Mouse (Mus musculus): ENCODE results near the gene Tcf7l2. TPM values are rescaled to one million over a fixed set of nuclear protein-coding genes. Genes with fewer than 3 reads are reported as not detected.

The Tcf7l2 gene
- polyA plus RNA-seq, 1 experiment from 2014 or later, result 225 TPM

DNA sequence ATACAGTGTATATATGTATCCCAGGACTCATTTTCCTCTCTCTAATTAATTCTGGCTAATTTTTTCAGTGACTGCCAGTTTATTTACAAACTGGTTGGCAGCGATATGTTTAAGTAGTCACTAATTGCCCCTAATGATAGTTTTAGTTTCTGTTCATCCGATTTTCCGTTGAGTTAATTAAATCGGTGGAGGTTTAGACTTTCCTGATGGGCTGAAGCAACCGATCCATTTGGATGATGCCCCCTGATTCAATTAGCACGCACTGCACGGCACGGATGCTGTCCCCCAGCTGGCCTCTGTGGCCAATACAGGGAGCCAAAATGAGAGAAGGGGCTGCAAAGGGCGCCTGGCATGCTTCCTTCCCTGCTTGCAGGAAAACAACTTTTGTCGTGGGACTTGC is 172.0 kb downstream of the Tcf7l2 start:
- Histone ChIP-seq H3K4me2 (ENCODE audit: low read depth, severe bottlenecking) (no peak overlapping the region), H3K4me1 (ENCODE audit: control insufficient read depth, insufficient read depth, low read length) (peaks cover 17% of the 10 kb centered on the region), H3K4me3 (ENCODE audit: low read depth, low read length) (no peak overlapping the region), H3K9me3 (ENCODE audit: control insufficient read depth, low read length) (no peaks in the 10 kb centered on the region), H3K9ac (ENCODE audit: low read length) (no peak overlapping the region), H3K27ac (replicated peaks; ENCODE audit: low read depth, low read length) (no peak overlapping the region), H3K27me3 (ENCODE audit: control insufficient read depth, insufficient read depth, low read length) (no peaks in the 10 kb centered on the region), H3K36me3 (ENCODE audit: control insufficient read depth, insufficient read depth, low read length) (peaks cover 19% of the 10 kb centered on the region)
- whole genome bisulfite sequencing, result 76% methylated on average over 10 of the region's 10 CpGs
- ATAC-seq (ENCODE audit: insufficient number of reproducible peaks, low FRiP score, low TSS enrichment, low read depth), result no peak
- no peak for DNase-seq (ENCODE audit: low spot score)

DNA sequence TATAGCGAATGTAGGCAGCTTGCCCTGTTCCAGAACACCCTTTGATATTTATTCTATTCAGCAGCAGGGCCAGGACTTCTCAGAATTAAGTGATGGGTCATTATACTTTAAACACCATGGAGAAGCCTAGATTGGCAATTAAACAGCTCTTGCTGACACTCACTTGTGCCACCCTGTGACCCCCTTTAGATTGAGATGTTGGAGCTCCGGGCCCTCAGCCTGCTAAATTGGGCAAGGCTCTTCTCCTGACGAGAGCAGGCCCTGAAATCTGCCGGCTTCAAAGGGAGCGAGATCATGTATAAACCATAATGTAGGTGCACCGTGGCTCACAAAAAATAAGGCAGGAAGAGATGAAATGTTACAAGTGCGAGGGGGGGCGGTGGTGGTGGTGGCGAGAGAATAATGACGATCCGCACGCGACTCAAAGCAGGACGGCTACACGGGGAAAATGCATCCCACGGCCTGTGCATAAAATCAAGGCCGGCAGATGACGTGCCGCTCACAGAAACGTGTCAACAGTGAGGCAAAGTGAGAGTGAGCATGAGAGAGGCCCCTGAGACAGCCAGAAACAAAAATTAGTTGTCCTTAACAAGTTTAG is 173.1 kb downstream of the Tcf7l2 start:
- no peak for DNase-seq (ENCODE audit: low spot score)
- H3K9ac ChIP-seq (ENCODE audit: low read length), result no peak overlapping the region

DNA sequence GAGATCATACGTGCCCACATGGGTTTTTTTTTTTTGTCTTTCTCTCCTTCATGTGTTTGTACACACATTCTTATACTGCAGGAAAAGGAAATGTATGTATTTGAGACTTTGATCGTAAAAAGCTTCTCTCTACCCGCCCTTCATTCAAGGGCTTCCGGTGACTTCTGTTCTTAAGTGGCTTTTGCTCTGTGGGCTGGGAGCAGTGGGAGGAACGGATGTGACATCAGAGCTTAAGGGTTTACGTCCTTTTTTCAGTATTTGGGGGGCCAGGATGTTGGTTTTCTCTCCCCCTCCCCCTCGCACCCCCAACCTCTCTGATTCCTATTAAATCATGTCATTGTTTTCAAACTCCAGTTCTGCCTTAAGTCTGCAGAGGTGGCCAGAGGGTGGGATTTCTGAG is 173.9 kb downstream of the Tcf7l2 start:
- H3K9ac ChIP-seq (ENCODE audit: low read length), result no peak overlapping the region
- ATAC-seq (ENCODE audit: insufficient number of reproducible peaks, low FRiP score, low TSS enrichment, low read depth) (no peak), DNase-seq (ENCODE audit: low spot score) (no peak)
- WGBS, result 78% methylated on average over 7 of the region's 7 CpGs
- peaks cover 13% of the 10 kb centered on the region for H3K36me3 ChIP-seq (ENCODE audit: control insufficient read depth, insufficient read depth, low read length)
- peaks cover 17% of the 10 kb centered on the region for H3K4me1 ChIP-seq (ENCODE audit: control insufficient read depth, insufficient read depth, low read length)
- H3K4me2 ChIP-seq (ENCODE audit: low read depth, severe bottlenecking), result no peak overlapping the region
- no peaks in the 10 kb centered on the region for H3K9me3 ChIP-seq (ENCODE audit: control insufficient read depth, low read length)
- no peaks in the 10 kb centered on the region for H3K27me3 ChIP-seq (ENCODE audit: control insufficient read depth, insufficient read depth, low read length)
- no peak overlapping the region for H3K4me3 ChIP-seq (ENCODE audit: low read depth, low read length)
- no peak overlapping the region for H3K27ac ChIP-seq (replicated peaks; ENCODE audit: low read depth, low read length)

More for the DNA sequence above, 173.1 kb downstream of the Tcf7l2 start:
- 0 out of 2 replicates have a peak overlapping the region, but pooled peaks have one; percentile 21 for H3K27ac ChIP-seq (replicated peaks; ENCODE audit: low read depth, low read length)
- H3K9me3 ChIP-seq (ENCODE audit: control insufficient read depth, low read length), result no peaks in the 10 kb centered on the region
- H3K4me1 ChIP-seq (ENCODE audit: control insufficient read depth, insufficient read depth, low read length), result peaks cover 17% of the 10 kb centered on the region
- H3K36me3 ChIP-seq (ENCODE audit: control insufficient read depth, insufficient read depth, low read length), result peaks cover 16% of the 10 kb centered on the region
- no peak overlapping the region for H3K4me3 ChIP-seq (ENCODE audit: low read depth, low read length)
- no peak overlapping the region for H3K4me2 ChIP-seq (ENCODE audit: low read depth, severe bottlenecking)
- ATAC-seq (ENCODE audit: insufficient number of reproducible peaks, low FRiP score, low TSS enrichment, low read depth), result no peak
- WGBS, result 69% methylated on average over 20 of the region's 20 CpGs
- H3K27me3 ChIP-seq (ENCODE audit: control insufficient read depth, insufficient read depth, low read length), result no peaks in the 10 kb centered on the region

DNA sequence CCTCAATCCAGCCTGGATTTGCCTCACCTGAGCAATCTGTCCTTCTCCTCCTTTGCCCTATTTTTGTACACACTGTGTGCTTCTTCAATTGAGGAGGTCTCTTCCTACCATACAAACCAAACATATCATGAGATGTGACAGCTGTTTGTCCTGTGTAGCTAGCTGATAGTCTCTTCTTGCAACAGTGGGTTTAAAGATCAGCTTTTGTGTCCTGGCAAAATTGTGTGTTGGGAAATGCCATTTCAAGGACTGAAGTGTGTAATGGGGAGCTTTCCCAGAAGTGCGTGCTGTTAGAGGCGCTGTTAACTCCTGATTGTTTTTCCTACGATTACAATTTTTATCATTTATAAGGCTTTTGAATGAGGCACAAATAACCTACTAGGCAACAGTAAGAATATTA is 174.6 kb downstream of the Tcf7l2 start:
- Histone ChIP-seq H3K4me1 (ENCODE audit: control insufficient read depth, insufficient read depth, low read length) (peaks cover 17% of the 10 kb centered on the region), H3K27ac (replicated peaks; ENCODE audit: low read depth, low read length) (no peak overlapping the region), H3K27me3 (ENCODE audit: control insufficient read depth, insufficient read depth, low read length) (no peaks in the 10 kb centered on the region), H3K9ac (ENCODE audit: low read length) (no peak overlapping the region), H3K4me2 (ENCODE audit: low read depth, severe bottlenecking) (no peak overlapping the region), H3K4me3 (ENCODE audit: low read depth, low read length) (no peak overlapping the region), H3K36me3 (ENCODE audit: control insufficient read depth, insufficient read depth, low read length) (peaks cover 8% of the 10 kb centered on the region), H3K9me3 (ENCODE audit: control insufficient read depth, low read length) (no peaks in the 10 kb centered on the region)
- DNase-seq (ENCODE audit: low spot score) (no peak), ATAC-seq (ENCODE audit: insufficient number of reproducible peaks, low FRiP score, low TSS enrichment, low read depth) (no peak)
- 93% methylated on average over 3 of the region's 3 CpGs for WGBS

DNA sequence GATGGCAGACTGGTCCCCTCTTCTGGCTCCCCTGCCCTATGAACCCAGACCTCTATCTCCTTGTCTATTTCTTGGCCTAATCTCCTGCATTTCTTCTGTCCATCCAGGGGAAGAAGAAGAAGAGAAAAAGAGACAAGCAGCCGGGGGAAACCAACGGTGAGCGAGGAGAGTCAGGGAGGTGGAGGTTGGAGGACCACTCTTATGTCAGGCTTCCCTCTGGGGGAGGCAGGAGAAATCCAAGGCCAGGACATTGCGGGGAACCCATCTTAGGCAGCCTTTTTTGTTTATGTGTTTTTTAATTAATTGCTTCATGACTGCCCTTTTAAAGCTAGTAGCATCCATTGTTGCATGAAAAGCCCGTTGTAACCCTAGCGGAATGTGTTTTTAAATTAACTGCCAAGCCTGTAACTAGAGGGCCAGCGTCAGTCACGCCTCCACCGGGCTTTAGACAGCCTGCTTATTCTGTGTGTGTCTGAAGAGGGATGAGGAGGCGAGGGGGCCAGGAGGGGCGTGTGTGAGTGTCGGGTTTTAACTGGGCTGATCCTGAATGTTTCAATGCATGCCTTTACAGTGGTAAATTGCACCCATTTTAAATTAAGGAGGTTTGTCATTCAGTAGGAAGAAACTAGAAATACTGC is 182.3 kb downstream of the Tcf7l2 start:
- DNase-seq (ENCODE audit: low spot score), result peak; percentile 57
- Histone ChIP-seq H3K9ac (ENCODE audit: low read length) (no peak overlapping the region), H3K36me3 (ENCODE audit: control insufficient read depth, insufficient read depth, low read length) (peaks cover 2% of the 10 kb centered on the region; the same call in 1 of the 2 replicates), H3K4me2 (ENCODE audit: low read depth, severe bottlenecking) (no peak overlapping the region), H3K9me3 (ENCODE audit: control insufficient read depth, low read length) (no peaks in the 10 kb centered on the region), H3K27me3 (ENCODE audit: control insufficient read depth, insufficient read depth, low read length) (no peaks in the 10 kb centered on the region), H3K27ac (replicated peaks; ENCODE audit: low read depth, low read length) (no peak overlapping the region), H3K4me3 (ENCODE audit: low read depth, low read length) (no peak overlapping the region), H3K4me1 (ENCODE audit: control insufficient read depth, insufficient read depth, low read length) (peaks cover 6% of the 10 kb centered on the region; the same call in 1 of the 2 replicates)
- 23% methylated on average over 12 of the region's 12 CpGs for WGBS
- ATAC-seq (ENCODE audit: insufficient number of reproducible peaks, low FRiP score, low TSS enrichment, low read depth), result no peak

DNA sequence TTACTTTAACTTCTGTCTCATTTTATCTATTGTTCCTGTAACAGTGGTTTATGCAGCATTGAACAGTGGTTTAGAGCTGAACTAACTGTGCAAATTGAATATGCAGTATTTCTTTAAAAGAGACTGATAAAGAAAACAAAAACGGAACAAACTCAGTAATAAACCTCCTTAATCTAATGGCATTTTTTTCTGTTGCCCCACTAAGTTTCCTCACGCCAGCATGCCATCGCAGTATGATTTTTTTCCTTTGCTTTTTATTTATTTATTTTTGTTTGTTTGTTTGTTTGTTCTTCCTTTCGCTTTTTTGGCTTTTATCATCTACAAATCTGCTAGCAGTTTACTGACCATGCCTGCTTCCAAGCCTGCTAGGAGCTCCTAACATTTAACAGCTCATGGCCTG is 183.2 kb downstream of the Tcf7l2 start:
- Histone ChIP-seq H3K4me2 (ENCODE audit: low read depth, severe bottlenecking) (no peak overlapping the region), H3K27ac (replicated peaks; ENCODE audit: low read depth, low read length) (no peak overlapping the region), H3K36me3 (ENCODE audit: control insufficient read depth, insufficient read depth, low read length) (peaks cover 2% of the 10 kb centered on the region; the same call in 1 of the 2 replicates), H3K9ac (ENCODE audit: low read length) (no peak overlapping the region), H3K9me3 (ENCODE audit: control insufficient read depth, low read length) (no peaks in the 10 kb centered on the region), H3K4me1 (ENCODE audit: control insufficient read depth, insufficient read depth, low read length) (peaks cover 6% of the 10 kb centered on the region; the same call in 1 of the 2 replicates), H3K27me3 (ENCODE audit: control insufficient read depth, insufficient read depth, low read length) (no peaks in the 10 kb centered on the region), H3K4me3 (ENCODE audit: low read depth, low read length) (no peak overlapping the region)
- ATAC-seq (ENCODE audit: insufficient number of reproducible peaks, low FRiP score, low TSS enrichment, low read depth) (no peak), DNase-seq (ENCODE audit: low spot score) (no peak)
- WGBS, result 91% methylated on average over 4 of the region's 4 CpGs

DNA sequence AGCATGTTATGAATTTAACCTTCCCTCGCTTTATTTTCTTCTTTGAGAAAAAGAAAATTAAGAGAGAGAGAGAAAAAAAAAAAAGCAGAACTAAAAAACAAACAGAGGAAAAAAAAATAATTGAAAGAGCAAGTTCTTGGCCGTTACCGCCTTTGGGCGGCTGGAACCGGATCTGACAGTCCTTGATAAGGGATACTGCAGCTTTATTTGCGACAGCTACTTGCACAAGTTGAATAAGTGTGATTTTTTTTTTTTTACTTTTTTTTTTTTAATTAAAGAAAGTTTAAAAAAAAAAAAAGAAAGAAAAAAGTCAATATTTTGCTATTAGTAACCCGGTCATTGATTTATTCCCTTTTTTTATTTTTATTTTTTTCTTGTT is 183.8 kb downstream of the Tcf7l2 start:
- 84% methylated on average over 7 of the region's 7 CpGs for WGBS
- no peak for ATAC-seq (ENCODE audit: insufficient number of reproducible peaks, low FRiP score, low TSS enrichment, low read depth)
- Histone ChIP-seq H3K4me2 (ENCODE audit: low read depth, severe bottlenecking) (no peak overlapping the region), H3K9me3 (ENCODE audit: control insufficient read depth, low read length) (no peaks in the 10 kb centered on the region), H3K27ac (replicated peaks; ENCODE audit: low read depth, low read length) (no peak overlapping the region), H3K27me3 (ENCODE audit: control insufficient read depth, insufficient read depth, low read length) (no peaks in the 10 kb centered on the region), H3K9ac (ENCODE audit: low read length) (no peak overlapping the region), H3K4me3 (ENCODE audit: low read depth, low read length) (no peak overlapping the region), H3K4me1 (ENCODE audit: control insufficient read depth, insufficient read depth, low read length) (peaks cover 6% of the 10 kb centered on the region; the same call in 1 of the 2 replicates), H3K36me3 (ENCODE audit: control insufficient read depth, insufficient read depth, low read length) (peaks cover 2% of the 10 kb centered on the region; the same call in 1 of the 2 replicates)
- no peak for DNase-seq (ENCODE audit: low spot score)

DNA sequence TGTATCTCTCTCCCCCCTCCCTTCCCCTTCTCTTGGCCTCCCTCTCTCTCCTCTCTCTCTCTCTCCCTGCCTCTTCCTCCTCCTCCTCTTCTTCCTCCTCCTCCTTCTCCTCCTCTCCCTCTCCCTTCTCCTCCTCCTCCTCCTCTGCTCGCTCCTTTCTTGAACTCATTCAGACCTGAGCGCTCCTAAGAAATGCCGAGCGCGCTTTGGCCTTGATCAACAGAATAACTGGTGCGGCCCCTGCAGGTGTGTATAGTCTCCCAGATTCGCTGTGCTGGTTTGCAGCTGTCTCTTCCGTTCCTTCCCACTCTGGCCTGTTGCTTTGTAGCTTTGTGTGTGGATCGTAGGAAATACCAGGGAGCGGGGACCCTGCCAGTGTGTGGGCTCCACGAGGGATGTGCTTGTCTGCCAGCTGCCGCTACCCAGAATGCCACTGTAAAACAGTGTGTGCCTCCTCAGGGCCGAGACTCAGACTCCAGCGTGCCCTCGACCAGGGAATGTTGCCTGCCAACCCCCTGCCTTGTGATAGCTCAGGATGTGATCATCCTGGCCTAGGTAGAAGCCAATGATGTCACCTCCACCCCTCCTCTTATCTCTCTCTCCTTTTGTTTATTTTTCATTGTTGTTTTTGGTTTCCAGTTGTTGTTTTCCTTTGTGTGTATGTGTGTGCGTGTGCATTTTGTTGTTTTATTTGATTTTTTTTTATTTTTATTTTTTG is 184.3 kb downstream of the Tcf7l2 start:
- Histone ChIP-seq H3K4me2 (ENCODE audit: low read depth, severe bottlenecking) (no peak overlapping the region), H3K4me1 (ENCODE audit: control insufficient read depth, insufficient read depth, low read length) (peaks cover 6% of the 10 kb centered on the region; the same call in 1 of the 2 replicates), H3K36me3 (ENCODE audit: control insufficient read depth, insufficient read depth, low read length) (peaks cover 5% of the 10 kb centered on the region; the same call in 1 of the 2 replicates), H3K9me3 (ENCODE audit: control insufficient read depth, low read length) (no peaks in the 10 kb centered on the region), H3K9ac (ENCODE audit: low read length) (no peak overlapping the region), H3K27me3 (ENCODE audit: control insufficient read depth, insufficient read depth, low read length) (no peaks in the 10 kb centered on the region), H3K4me3 (ENCODE audit: low read depth, low read length) (no peak overlapping the region), H3K27ac (replicated peaks; ENCODE audit: low read depth, low read length) (no peak overlapping the region)
- DNase-seq (ENCODE audit: low spot score), result no peak
- WGBS, result 87% methylated on average over 16 of the region's 16 CpGs
- ATAC-seq (ENCODE audit: insufficient number of reproducible peaks, low FRiP score, low TSS enrichment, low read depth), result no peak

Measured in limb, embryonic 11.5 days (tissue).